Mouse (Mus musculus): ENCODE measurements around the gene Gpr142. TPM values are rescaled to one million over a fixed set of nuclear protein-coding genes. Genes with fewer than 3 reads are reported as not detected.

Gpr142 gene
- polyA plus RNA-seq, 1 experiment from 2014 or later, result not detected

GRCm38 (mm10) chr11:114794691-114795090 lies 4.0 kb upstream of the Gpr142 start:
- Histone ChIP-seq H3K36me3 (ENCODE audit: control insufficient read depth, insufficient read depth, low read length) (no peaks in the 10 kb centered on the region), H3K27ac (ENCODE audit: low read length) (peak overlapping the region; percentile 91), H3K4me1 (ENCODE audit: control insufficient read depth, insufficient read depth, low read length) (peaks cover 41% of the 10 kb centered on the region), H3K9ac (ENCODE audit: low read depth, low read length) (peak overlapping the region; percentile 65; the same call in 1 of the 2 replicates), H3K4me2 (ENCODE audit: low read length) (peak overlapping the region; percentile 92), H3K4me3 (ENCODE audit: low read depth, low read length) (peak overlapping the region; percentile 39), H3K27me3 (ENCODE audit: control insufficient read depth, insufficient read depth, low read depth, low read length) (no peaks in the 10 kb centered on the region; the same call in 1 of the 2 replicates), H3K9me3 (replicated peaks; ENCODE audit: control insufficient read depth, low read length, poor library complexity, severe bottlenecking) (no peaks in the 10 kb centered on the region)
- ATAC-seq, result peak; percentile 4; the same call in 1 of the 2 replicates
- WGBS, result 16% methylated on average over 4 of the region's 4 CpGs

GRCm38 (mm10) chr11:114795231-114795746 lies 3.4 kb upstream of the Gpr142 start:
- H3K36me3 ChIP-seq (ENCODE audit: control insufficient read depth, insufficient read depth, low read length), result no peaks in the 10 kb centered on the region
- H3K4me1 ChIP-seq (ENCODE audit: control insufficient read depth, insufficient read depth, low read length), result peaks cover 41% of the 10 kb centered on the region
- ATAC-seq, result peak; percentile 78
- H3K27ac ChIP-seq (ENCODE audit: low read length), result peak overlapping the region; percentile 91
- WGBS, result 0% methylated on average over 7 of the region's 7 CpGs
- no peaks in the 10 kb centered on the region for H3K27me3 ChIP-seq (ENCODE audit: control insufficient read depth, insufficient read depth, low read depth, low read length)
- H3K4me2 ChIP-seq (ENCODE audit: low read length), result peak overlapping the region; percentile 92
- H3K4me3 ChIP-seq (ENCODE audit: low read depth, low read length), result peak overlapping the region; percentile 39
- no peaks in the 10 kb centered on the region for H3K9me3 ChIP-seq (replicated peaks; ENCODE audit: control insufficient read depth, low read length, poor library complexity, severe bottlenecking)
- H3K9ac ChIP-seq (ENCODE audit: low read depth, low read length), result peak overlapping the region; percentile 65

- Histone ChIP-seq H3K9me3 (replicated peaks; ENCODE audit: control insufficient read depth, low read length, poor library complexity, severe bottlenecking) (no peaks in the 10 kb centered on the region), H3K4me3 (ENCODE audit: low read depth, low read length) (peak within 1 kb of the TSS; percentile 39), H3K4me2 (ENCODE audit: low read length) (peak within 1 kb of the TSS; percentile 92), H3K9ac (ENCODE audit: low read depth, low read length) (peak within 1 kb of the TSS; percentile 65), H3K27me3 (ENCODE audit: control insufficient read depth, insufficient read depth, low read depth, low read length) (no peaks in the 10 kb centered on the region), H3K36me3 (ENCODE audit: control insufficient read depth, insufficient read depth, low read length) (no peaks in the 10 kb centered on the region), H3K27ac (ENCODE audit: low read length) (peak within 1 kb of the TSS; percentile 91), H3K4me1 (ENCODE audit: control insufficient read depth, insufficient read depth, low read length) (peaks cover 41% of the 10 kb centered on the region)
- WGBS, result 2% methylated on average over 4 of the region's 4 CpGs
- ATAC-seq, result peak; percentile 82
Observed at GRCm38 (mm10) chr11:114795848-114796322, 2.8 kb upstream of the Gpr142 start, which contains the start of gene Btbd17. Gene Btbd17, minus strand, starts transcription at chr11:114795945.

- WGBS, result 94% methylated on average over 7 of the region's 7 CpGs
Observed at GRCm38 (mm10) chr11:114797176-114797575, 1.5 kb upstream of the Gpr142 start.

DNA sequence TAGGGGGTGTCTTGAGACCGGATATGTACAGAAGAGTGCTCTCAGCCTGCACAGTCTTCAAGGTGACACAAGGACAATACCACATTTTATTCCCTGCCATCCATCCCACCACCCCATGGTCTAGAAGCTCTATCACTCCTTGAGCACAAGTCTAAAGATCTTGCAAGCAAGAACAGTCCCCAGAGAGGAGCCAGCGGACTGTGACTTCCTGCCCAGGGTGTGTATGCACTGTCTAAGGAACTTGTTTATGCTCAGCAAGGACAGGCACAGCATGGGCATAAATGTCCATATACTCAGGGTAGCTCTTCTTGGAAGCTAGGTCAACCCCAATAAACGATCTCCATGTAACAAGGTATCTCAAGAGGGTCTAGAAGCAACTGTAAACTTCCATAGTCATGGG lies 743 bp upstream of the Gpr142 start:
- Histone ChIP-seq H3K36me3 (ENCODE audit: control insufficient read depth, insufficient read depth, low read length) (no peaks in the 10 kb centered on the region), H3K4me1 (ENCODE audit: control insufficient read depth, insufficient read depth, low read length) (peaks cover 36% of the 10 kb centered on the region), H3K27me3 (ENCODE audit: control insufficient read depth, insufficient read depth, low read depth, low read length) (no peaks in the 10 kb centered on the region), H3K4me3 (ENCODE audit: low read depth, low read length) (no peak overlapping the region), H3K9me3 (replicated peaks; ENCODE audit: control insufficient read depth, low read length, poor library complexity, severe bottlenecking) (no peaks in the 10 kb centered on the region), H3K4me2 (ENCODE audit: low read length) (no peak overlapping the region), H3K9ac (ENCODE audit: low read depth, low read length) (no peak overlapping the region), H3K27ac (ENCODE audit: low read length) (no peak overlapping the region)
- WGBS, result 92% methylated on average over 3 of the region's 3 CpGs
- no peak for ATAC-seq

More at GRCm38 (mm10) chr11:114797176-114797575, 1.5 kb upstream of the Gpr142 start:
- no peak overlapping the region for H3K9ac ChIP-seq (ENCODE audit: low read depth, low read length)
- no peaks in the 10 kb centered on the region for H3K27me3 ChIP-seq (ENCODE audit: control insufficient read depth, insufficient read depth, low read depth, low read length)
- H3K4me1 ChIP-seq (ENCODE audit: control insufficient read depth, insufficient read depth, low read length), result peaks cover 38% of the 10 kb centered on the region
- H3K4me2 ChIP-seq (ENCODE audit: low read length), result no peak overlapping the region
- H3K36me3 ChIP-seq (ENCODE audit: control insufficient read depth, insufficient read depth, low read length), result no peaks in the 10 kb centered on the region
- no peak for ATAC-seq
- no peak overlapping the region for H3K27ac ChIP-seq (ENCODE audit: low read length)
- no peak overlapping the region for H3K4me3 ChIP-seq (ENCODE audit: low read depth, low read length)
- no peaks in the 10 kb centered on the region for H3K9me3 ChIP-seq (replicated peaks; ENCODE audit: control insufficient read depth, low read length, poor library complexity, severe bottlenecking)

GRCm38 (mm10) chr11:114801906-114802305 lies 3.2 kb downstream of the Gpr142 start:
- no peaks in the 10 kb centered on the region for H3K36me3 ChIP-seq (ENCODE audit: control insufficient read depth, insufficient read depth, low read length)
- no peak for ATAC-seq
- no peak overlapping the region for H3K27ac ChIP-seq (ENCODE audit: low read length)
- H3K4me3 ChIP-seq (ENCODE audit: low read depth, low read length), result no peak overlapping the region
- 95% methylated on average over 1 of the region's 1 CpGs for WGBS
- H3K9ac ChIP-seq (ENCODE audit: low read depth, low read length), result no peak overlapping the region
- H3K4me1 ChIP-seq (ENCODE audit: control insufficient read depth, insufficient read depth, low read length), result peaks cover 7% of the 10 kb centered on the region
- H3K9me3 ChIP-seq (replicated peaks; ENCODE audit: control insufficient read depth, low read length, poor library complexity, severe bottlenecking), result no peaks in the 10 kb centered on the region
- H3K27me3 ChIP-seq (ENCODE audit: control insufficient read depth, insufficient read depth, low read depth, low read length), result no peaks in the 10 kb centered on the region
- no peak overlapping the region for H3K4me2 ChIP-seq (ENCODE audit: low read length)

GRCm38 (mm10) chr11:114802540-114803267 lies 4.0 kb downstream of the Gpr142 start:
- H3K27ac ChIP-seq (ENCODE audit: low read length), result no peak overlapping the region
- peaks cover 7% of the 10 kb centered on the region for H3K4me1 ChIP-seq (ENCODE audit: control insufficient read depth, insufficient read depth, low read length)
- WGBS, result 70% methylated on average over 15 of the region's 15 CpGs
- ATAC-seq, result no peak
- no peaks in the 10 kb centered on the region for H3K9me3 ChIP-seq (replicated peaks; ENCODE audit: control insufficient read depth, low read length, poor library complexity, severe bottlenecking)
- 0 out of 2 replicates have a peak overlapping the region, but pooled peaks have one; percentile 3 for H3K9ac ChIP-seq (ENCODE audit: low read depth, low read length)
- no peak overlapping the region for H3K4me3 ChIP-seq (ENCODE audit: low read depth, low read length)
- no peaks in the 10 kb centered on the region for H3K36me3 ChIP-seq (ENCODE audit: control insufficient read depth, insufficient read depth, low read length)
- no peaks in the 10 kb centered on the region for H3K27me3 ChIP-seq (ENCODE audit: control insufficient read depth, insufficient read depth, low read depth, low read length)
- H3K4me2 ChIP-seq (ENCODE audit: low read length), result no peak overlapping the region

GRCm38 (mm10) chr11:114803990-114804389 lies 5.3 kb downstream of the Gpr142 start:
- Histone ChIP-seq H3K4me3 (ENCODE audit: low read depth, low read length) (no peak overlapping the region), H3K9ac (ENCODE audit: low read depth, low read length) (no peak overlapping the region), H3K4me1 (ENCODE audit: control insufficient read depth, insufficient read depth, low read length) (peaks cover 7% of the 10 kb centered on the region), H3K36me3 (ENCODE audit: control insufficient read depth, insufficient read depth, low read length) (no peaks in the 10 kb centered on the region), H3K27ac (ENCODE audit: low read length) (no peak overlapping the region), H3K4me2 (ENCODE audit: low read length) (no peak overlapping the region), H3K9me3 (replicated peaks; ENCODE audit: control insufficient read depth, low read length, poor library complexity, severe bottlenecking) (no peaks in the 10 kb centered on the region), H3K27me3 (ENCODE audit: control insufficient read depth, insufficient read depth, low read depth, low read length) (no peaks in the 10 kb centered on the region)
- ATAC-seq, result no peak
- WGBS, result 23% methylated on average over 8 of the region's 8 CpGs

DNA sequence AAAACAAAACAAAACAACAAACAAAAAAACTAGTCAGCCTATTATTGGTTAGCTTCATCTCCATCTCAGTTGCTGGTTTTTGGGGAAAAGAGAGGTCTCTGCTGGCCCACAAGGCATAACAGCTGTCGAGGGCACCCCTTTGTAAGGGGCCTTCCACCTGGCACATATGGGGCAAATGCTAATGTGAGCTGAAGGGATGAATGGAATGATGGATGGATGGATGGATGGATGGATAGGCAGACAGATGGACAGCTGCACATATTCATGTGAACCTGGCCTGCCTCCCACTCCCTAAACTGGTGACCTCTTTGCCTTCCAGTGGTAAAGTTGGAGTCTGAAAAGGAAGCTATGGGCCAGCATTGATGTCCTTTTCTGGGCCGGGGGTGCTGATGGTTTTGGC lies 8.3 kb downstream of the Gpr142 start:
- no peaks in the 10 kb centered on the region for H3K36me3 ChIP-seq (ENCODE audit: control insufficient read depth, insufficient read depth, low read length)
- H3K9me3 ChIP-seq (replicated peaks; ENCODE audit: control insufficient read depth, low read length, poor library complexity, severe bottlenecking), result no peaks in the 10 kb centered on the region
- peaks cover 7% of the 10 kb centered on the region for H3K4me1 ChIP-seq (ENCODE audit: control insufficient read depth, insufficient read depth, low read length)
- H3K4me2 ChIP-seq (ENCODE audit: low read length), result no peak overlapping the region
- no peak for ATAC-seq
- WGBS, result 59% methylated on average over 2 of the region's 2 CpGs
- no peak overlapping the region for H3K9ac ChIP-seq (ENCODE audit: low read depth, low read length)
- H3K4me3 ChIP-seq (ENCODE audit: low read depth, low read length), result no peak overlapping the region
- H3K27ac ChIP-seq (ENCODE audit: low read length), result no peak overlapping the region
- no peaks in the 10 kb centered on the region for H3K27me3 ChIP-seq (ENCODE audit: control insufficient read depth, insufficient read depth, low read depth, low read length)

Data from midbrain, embryonic 16.5 days (tissue).